Mouse (Mus musculus) hindbrain, embryonic 16.5 days (tissue): ENCODE results near the gene Rgs9. TPM values are rescaled to one million over a fixed set of nuclear protein-coding genes. Genes with fewer than 3 reads are reported as not detected.

Source experiments
- ATAC-seq: fragments of 200-750 bp; cut with Nextera tagmentation; 2 replicates; pipeline ENCODE4 v1.8.0; 2017; ENCODE audit warnings: moderate TSS enrichment, moderate library complexity
- H3K27ac ChIP-seq: fragments of 300-500 bp; sonication (generic); 2 replicates; pipeline ENCODE4 v1.5.1; 2014; ENCODE audit warnings: low read depth, mild to moderate bottlenecking, control low read depth, low read length, moderate library complexity
- H3K27me3 ChIP-seq: fragments of 300-500 bp; sonication (generic); replicated peaks from 2 replicates; pipeline ENCODE4 v1.6.1; 2014; ENCODE audit warnings: low read length; ENCODE audit not compliant: control insufficient read depth, insufficient read depth
- H3K36me3 ChIP-seq: fragments of 300-500 bp; sonication (generic); 2 replicates; pipeline ENCODE4 v1.6.1; 2014; ENCODE audit warnings: mild to moderate bottlenecking, low read length, moderate library complexity, mixed read lengths; ENCODE audit not compliant: control insufficient read depth, insufficient read depth
- H3K4me1 ChIP-seq: fragments of 300-500 bp; sonication (generic); 2 replicates; pipeline ENCODE4 v1.6.1; 2014; ENCODE audit warnings: low read depth, low read length; ENCODE audit not compliant: control insufficient read depth, insufficient read depth
- H3K4me2 ChIP-seq: fragments of 300-500 bp; sonication (generic); 2 replicates; pipeline ENCODE4 v1.6.1; 2014; ENCODE audit warnings: mild to moderate bottlenecking, low read length, control low read depth, moderate library complexity
- H3K4me3 ChIP-seq: fragments of 300-500 bp; sonication (generic); 2 replicates; pipeline ENCODE4 v1.5.1; 2014; ENCODE audit warnings: mild to moderate bottlenecking, low read length, control low read depth, moderate library complexity
- H3K9ac ChIP-seq: fragments of 300-500 bp; sonication (generic); 2 replicates; pipeline ENCODE4 v1.6.1; 2014; ENCODE audit warnings: low read depth, mild to moderate bottlenecking, control low read depth, low read length, moderate library complexity
- H3K9me3 ChIP-seq: fragments of 300-500 bp; sonication (generic); 2 replicates; pipeline ENCODE4 v1.6.1; 2014; ENCODE audit warnings: mild to moderate bottlenecking, low read length, moderate library complexity; ENCODE audit not compliant: control insufficient read depth
- WGBS: fragments of 180-500 bp; shearing (Covaris S2); extraction: QIAGEN DNeasy Blood & Tissue Kit; methylation state at CpG from one replicate; pipeline ENCODE4 v1.1.7; 2014; 5-methylcytosine and 5-hydroxymethylcytosine counted together
- polyA plus RNA-seq: library from polyadenylated mRNA; unstranded; fragments of >200 nt; fragmentation: Nextera tagmentation; extraction: Ambion mirVana; gene quantifications from 2 replicates; pipeline ENCODE4 v1.2.1, GENCODE M21; 2015

Gene Rgs9
- polyA plus RNA-seq, 1 experiment from 2014 or later, result 15.6 TPM

- H3K9ac ChIP-seq, result no peak overlapping the region
- no peak overlapping the region for H3K27ac ChIP-seq
- no peak overlapping the region for H3K4me3 ChIP-seq
- H3K36me3 ChIP-seq, result peaks cover 3% of the 10 kb centered on the region; the same call in 1 of the 2 replicates
- 71% methylated on average over 32 of the region's 32 CpGs for WGBS
- H3K4me1 ChIP-seq, result no peaks in the 10 kb centered on the region; the same call in 1 of the 2 replicates
- H3K9me3 ChIP-seq, result no peaks in the 10 kb centered on the region
- H3K4me2 ChIP-seq, result no peak overlapping the region
- H3K27me3 ChIP-seq, result no peaks in the 10 kb centered on the region
- peak; percentile 54 for ATAC-seq
Measured at GRCm38 (mm10) chr11:109258941-109259910, 38.7 kb downstream of the Rgs9 start.

GRCm38 (mm10) chr11:109257824-109258223 lies 40.1 kb downstream of the Rgs9 start:
- Histone ChIP-seq H3K27ac (no peak overlapping the region), H3K4me1 (no peaks in the 10 kb centered on the region; the same call in 1 of the 2 replicates), H3K9me3 (no peaks in the 10 kb centered on the region), H3K9ac (no peak overlapping the region), H3K36me3 (peaks cover 3% of the 10 kb centered on the region; the same call in 1 of the 2 replicates), H3K4me3 (no peak overlapping the region), H3K27me3 (no peaks in the 10 kb centered on the region), H3K4me2 (no peak overlapping the region)
- ATAC-seq, result no peak
- 91% methylated on average over 2 of the region's 2 CpGs for WGBS

GRCm38 (mm10) chr11:109255022-109255421 lies 42.9 kb downstream of the Rgs9 start:
- no peak for ATAC-seq
- H3K9ac ChIP-seq, result no peak overlapping the region
- WGBS, result 73% methylated on average over 4 of the region's 4 CpGs

GRCm38 (mm10) chr11:109252483-109252882 lies 45.4 kb downstream of the Rgs9 start:
- Histone ChIP-seq H3K27me3 (no peaks in the 10 kb centered on the region), H3K4me1 (no peaks in the 10 kb centered on the region), H3K4me2 (no peak overlapping the region), H3K9me3 (no peaks in the 10 kb centered on the region), H3K9ac (no peak overlapping the region), H3K4me3 (no peak overlapping the region), H3K36me3 (no peaks in the 10 kb centered on the region), H3K27ac (no peak overlapping the region)
- 72% methylated on average over 5 of the region's 5 CpGs for WGBS
- no peak for ATAC-seq

More at GRCm38 (mm10) chr11:109255022-109255421, 42.9 kb downstream of the Rgs9 start:
- Histone ChIP-seq H3K4me1 (no peaks in the 10 kb centered on the region; the same call in 1 of the 2 replicates), H3K27me3 (no peaks in the 10 kb centered on the region), H3K4me2 (no peak overlapping the region), H3K27ac (no peak overlapping the region), H3K9me3 (no peaks in the 10 kb centered on the region), H3K4me3 (no peak overlapping the region), H3K36me3 (no peaks in the 10 kb centered on the region)

GRCm38 (mm10) chr11:109250566-109250965 lies 47.4 kb downstream of the Rgs9 start:
- Histone ChIP-seq H3K9ac (no peak overlapping the region), H3K27me3 (no peaks in the 10 kb centered on the region), H3K36me3 (no peaks in the 10 kb centered on the region), H3K4me1 (no peaks in the 10 kb centered on the region), H3K4me3 (no peak overlapping the region), H3K9me3 (no peaks in the 10 kb centered on the region), H3K4me2 (no peak overlapping the region), H3K27ac (no peak overlapping the region)
- no peak for ATAC-seq
- WGBS, result 89% methylated on average over 4 of the region's 4 CpGs

GRCm38 (mm10) chr11:109246920-109247319 lies 51.0 kb downstream of the Rgs9 start:
- Histone ChIP-seq H3K9me3 (no peaks in the 10 kb centered on the region), H3K36me3 (no peaks in the 10 kb centered on the region), H3K27ac (no peak overlapping the region), H3K4me3 (no peak overlapping the region), H3K27me3 (no peaks in the 10 kb centered on the region), H3K9ac (no peak overlapping the region), H3K4me2 (no peak overlapping the region), H3K4me1 (no peaks in the 10 kb centered on the region)
- 72% methylated on average over 3 of the region's 3 CpGs for WGBS
- ATAC-seq, result no peak

GRCm38 (mm10) chr11:109244635-109245360 lies 53.1 kb downstream of the Rgs9 start:
- Histone ChIP-seq H3K36me3 (no peaks in the 10 kb centered on the region), H3K27me3 (no peaks in the 10 kb centered on the region), H3K4me3 (no peak overlapping the region), H3K4me1 (no peaks in the 10 kb centered on the region), H3K27ac (no peak overlapping the region), H3K4me2 (peak overlapping the region; percentile 41), H3K9ac (no peak overlapping the region), H3K9me3 (no peaks in the 10 kb centered on the region)
- ATAC-seq, result peak; percentile 79
- 24% methylated on average over 23 of the region's 23 CpGs for WGBS

- WGBS, result 61% methylated on average over 4 of the region's 4 CpGs
Measured at GRCm38 (mm10) chr11:109240126-109240525, 57.8 kb downstream of the Rgs9 start.

GRCm38 (mm10) chr11:109238671-109239070 lies 59.3 kb downstream of the Rgs9 start:
- Histone ChIP-seq H3K36me3 (no peaks in the 10 kb centered on the region; the same call in 1 of the 2 replicates), H3K4me2 (no peak overlapping the region), H3K9ac (no peak overlapping the region), H3K27me3 (no peaks in the 10 kb centered on the region), H3K4me1 (no peaks in the 10 kb centered on the region; the same call in 1 of the 2 replicates), H3K9me3 (no peaks in the 10 kb centered on the region), H3K27ac (no peak overlapping the region), H3K4me3 (no peak overlapping the region)
- WGBS, result 86% methylated on average over 6 of the region's 6 CpGs
- no peak for ATAC-seq

More at GRCm38 (mm10) chr11:109240126-109240525, 57.8 kb downstream of the Rgs9 start:
- no peak overlapping the region for H3K4me3 ChIP-seq
- no peaks in the 10 kb centered on the region for H3K27me3 ChIP-seq
- H3K36me3 ChIP-seq, result no peaks in the 10 kb centered on the region; the same call in 1 of the 2 replicates
- no peak overlapping the region for H3K27ac ChIP-seq
- ATAC-seq, result peak; percentile 32; the same call in 1 of the 2 replicates
- H3K4me2 ChIP-seq, result no peak overlapping the region
- H3K9ac ChIP-seq, result no peak overlapping the region
- H3K4me1 ChIP-seq, result no peaks in the 10 kb centered on the region; the same call in 1 of the 2 replicates
- H3K9me3 ChIP-seq, result no peaks in the 10 kb centered on the region
